Mouse (Mus musculus): ENCODE results near the gene Tbx19. TPM values are rescaled to one million over a fixed set of nuclear protein-coding genes. Genes with fewer than 3 reads are reported as not detected.

Gene Tbx19
- total and polyA plus RNA-seq, 3 experiments, result not detected

DNA sequence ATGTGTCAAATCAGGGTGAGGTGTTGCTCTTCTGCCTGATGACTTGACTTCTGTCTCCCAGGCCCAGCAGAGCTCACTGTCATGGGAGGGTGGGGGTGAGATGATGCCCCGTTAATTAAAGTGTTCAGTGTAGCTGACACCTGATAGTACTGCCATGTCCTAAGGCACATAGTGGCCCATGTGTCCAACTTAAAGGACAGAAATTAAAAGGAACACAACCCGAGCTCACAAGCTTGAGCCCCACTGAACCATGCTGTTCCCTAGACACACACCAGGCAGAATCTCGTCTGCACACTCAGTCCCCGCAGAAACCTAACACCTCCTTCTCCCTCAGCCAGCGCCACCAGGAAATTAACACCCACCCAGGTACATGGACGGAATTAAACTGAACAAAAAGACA, 4.3 kb upstream of the Tbx19 start:
- H3K4me1 ChIP-seq (ENCODE audit: control insufficient read depth, insufficient read depth, low read length), result no peaks in the 10 kb centered on the region
- 88% methylated on average over 6 of the region's 6 CpGs for WGBS
- TF ChIP-seq EP300 (IDR thresholded peaks at IDR 0.05; ENCODE audit: insufficient read depth, low read depth, low read length) (no peak), POLR2A (IDR thresholded peaks at IDR 0.05; ENCODE audit: insufficient read depth, low read depth, low read length) (no peak), CTCF (IDR thresholded peaks at IDR 0.05) (no peak)
- no peaks in the 10 kb centered on the region for H3K79me2 ChIP-seq (replicated peaks; ENCODE audit: control insufficient read depth, insufficient read depth, low read length)
- intact Hi-C loops (cut with DNase I), result no loop called here
- no peaks in the 10 kb centered on the region for H3K36me3 ChIP-seq (ENCODE audit: control insufficient read depth, insufficient read depth, low read length)
- no peaks in the 10 kb centered on the region for H3K27me3 ChIP-seq (ENCODE audit: control insufficient read depth, insufficient read depth, low read length)
- H3K9ac ChIP-seq (ENCODE audit: low read depth, low read length), result no peak overlapping the region
- no peak overlapping the region for H3K4me3 ChIP-seq
- H3K27ac ChIP-seq, result no peak overlapping the region
- no peak for DNase-seq

GRCm38 (mm10) chr1:165158841-165159240, 1.7 kb downstream of the Tbx19 start:
- no peak overlapping the region for H3K9ac ChIP-seq (ENCODE audit: low read depth, low read length)
- DNase-seq, result no peak
- intact Hi-C loops (cut with DNase I), result no loop called here
- H3K36me3 ChIP-seq (ENCODE audit: control insufficient read depth, insufficient read depth, low read length), result no peaks in the 10 kb centered on the region
- TF ChIP-seq POLR2A (IDR thresholded peaks at IDR 0.05; ENCODE audit: insufficient read depth, low read depth, low read length) (no peak), CTCF (IDR thresholded peaks at IDR 0.05) (no peak), EP300 (IDR thresholded peaks at IDR 0.05; ENCODE audit: insufficient read depth, low read depth, low read length) (no peak)
- H3K4me1 ChIP-seq (ENCODE audit: control insufficient read depth, insufficient read depth, low read length), result no peaks in the 10 kb centered on the region
- H3K27me3 ChIP-seq (ENCODE audit: control insufficient read depth, insufficient read depth, low read length), result no peaks in the 10 kb centered on the region; the same call in 1 of the 2 replicates
- H3K4me3 ChIP-seq, result no peak overlapping the region
- no peaks in the 10 kb centered on the region for H3K79me2 ChIP-seq (replicated peaks; ENCODE audit: control insufficient read depth, insufficient read depth, low read length)
- H3K27ac ChIP-seq, result no peak overlapping the region
- WGBS, result 67% methylated on average over 10 of the region's 10 CpGs

- WGBS, result 66% methylated on average over 4 of the region's 4 CpGs
- no peak overlapping the region for H3K27ac ChIP-seq
- H3K27me3 ChIP-seq (ENCODE audit: control insufficient read depth, insufficient read depth, low read length), result no peaks in the 10 kb centered on the region; the same call in 1 of the 2 replicates
- H3K4me3 ChIP-seq, result no peak overlapping the region
- no peaks in the 10 kb centered on the region for H3K36me3 ChIP-seq (ENCODE audit: control insufficient read depth, insufficient read depth, low read length)
- no peaks in the 10 kb centered on the region for H3K79me2 ChIP-seq (replicated peaks; ENCODE audit: control insufficient read depth, insufficient read depth, low read length)
- no peak overlapping the region for H3K9ac ChIP-seq (ENCODE audit: low read depth, low read length)
- H3K4me1 ChIP-seq (ENCODE audit: control insufficient read depth, insufficient read depth, low read length), result no peaks in the 10 kb centered on the region
- intact Hi-C loops (cut with DNase I), result no loop called here
- TF ChIP-seq EP300 (IDR thresholded peaks at IDR 0.05; ENCODE audit: insufficient read depth, low read depth, low read length) (no peak), POLR2A (IDR thresholded peaks at IDR 0.05; ENCODE audit: insufficient read depth, low read depth, low read length) (no peak), CTCF (IDR thresholded peaks at IDR 0.05) (no peak)
- DNase-seq, result no peak
Observed at GRCm38 (mm10) chr1:165154162-165154561, 6.4 kb downstream of the Tbx19 start.

DNA sequence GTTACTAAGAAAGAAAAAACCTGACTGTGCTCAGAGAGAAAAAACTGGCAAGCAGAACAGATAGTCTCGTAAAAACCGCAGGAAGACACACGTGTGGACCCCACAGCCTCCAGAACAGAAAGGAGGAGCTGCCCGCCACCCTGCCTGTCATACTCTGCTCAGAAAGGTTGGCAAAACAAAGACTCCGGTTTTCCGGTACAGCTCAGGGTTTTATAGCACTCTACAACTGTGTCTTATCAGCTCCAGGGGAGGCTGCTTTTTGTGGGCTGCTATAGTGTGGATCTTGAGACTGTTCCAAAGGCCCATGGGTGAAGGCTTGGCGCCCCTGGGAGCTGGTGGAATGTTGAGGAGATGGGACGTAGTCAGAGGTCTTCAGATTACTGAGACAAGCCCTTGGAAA, 9.4 kb downstream of the Tbx19 start:
- H3K36me3 ChIP-seq (ENCODE audit: control insufficient read depth, insufficient read depth, low read length), result no peaks in the 10 kb centered on the region
- WGBS, result 34% methylated on average over 8 of the region's 8 CpGs
- no peak for TF ChIP-seq EP300 (IDR thresholded peaks at IDR 0.05; ENCODE audit: insufficient read depth, low read depth, low read length)
- TF ChIP-seq POLR2A (IDR thresholded peaks at IDR 0.05; ENCODE audit: insufficient read depth, low read depth, low read length), result no peak
- TF ChIP-seq CTCF (IDR thresholded peaks at IDR 0.05), result no peak
- intact Hi-C loops (cut with DNase I), result no loop called here
- H3K9ac ChIP-seq (ENCODE audit: low read depth, low read length), result no peak overlapping the region
- H3K27me3 ChIP-seq (ENCODE audit: control insufficient read depth, insufficient read depth, low read length), result no peaks in the 10 kb centered on the region
- no peaks in the 10 kb centered on the region for H3K79me2 ChIP-seq (replicated peaks; ENCODE audit: control insufficient read depth, insufficient read depth, low read length)
- H3K4me3 ChIP-seq, result no peak overlapping the region
- H3K4me1 ChIP-seq (ENCODE audit: control insufficient read depth, insufficient read depth, low read length), result no peaks in the 10 kb centered on the region
- H3K27ac ChIP-seq, result no peak overlapping the region
- DNase-seq, result no peak

DNA sequence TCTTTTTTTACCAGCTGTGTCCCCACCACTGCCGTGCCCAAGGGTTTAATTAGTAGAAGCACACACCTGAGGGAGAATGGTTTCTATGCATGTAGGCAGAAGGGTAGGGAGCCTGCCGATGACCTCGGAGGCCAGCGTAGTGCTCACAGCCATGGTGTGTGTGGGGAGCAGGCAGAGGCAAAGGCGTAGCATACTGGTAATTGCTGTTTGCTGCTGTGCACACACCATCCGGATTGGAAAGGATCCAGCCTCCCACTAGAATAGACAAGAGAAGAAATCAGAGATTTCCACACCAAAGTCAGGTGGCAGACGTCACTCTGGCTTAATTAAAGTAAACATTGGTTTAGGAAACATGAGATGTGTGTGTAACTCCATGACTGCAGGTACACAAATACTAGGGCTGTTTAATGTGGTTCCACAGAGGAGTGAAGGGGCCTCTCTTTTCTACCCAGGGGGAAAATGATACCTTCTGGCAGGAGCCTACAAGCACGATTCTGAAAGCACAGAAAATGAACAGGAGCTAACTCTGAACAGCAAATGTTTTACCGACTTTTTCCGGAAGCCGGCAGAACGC, 18.1 kb downstream of the Tbx19 start:
- no peaks in the 10 kb centered on the region for H3K79me2 ChIP-seq (replicated peaks; ENCODE audit: control insufficient read depth, insufficient read depth, low read length)
- WGBS, result 80% methylated on average over 12 of the region's 12 CpGs
- TF ChIP-seq EP300 (IDR thresholded peaks at IDR 0.05; ENCODE audit: insufficient read depth, low read depth, low read length) (no peak), CTCF (IDR thresholded peaks at IDR 0.05) (no peak), POLR2A (IDR thresholded peaks at IDR 0.05; ENCODE audit: insufficient read depth, low read depth, low read length) (no peak)
- no peak for DNase-seq
- no peak overlapping the region for H3K27ac ChIP-seq
- intact Hi-C loops (cut with DNase I), result no loop called here
- H3K27me3 ChIP-seq (ENCODE audit: control insufficient read depth, insufficient read depth, low read length), result no peaks in the 10 kb centered on the region
- H3K36me3 ChIP-seq (ENCODE audit: control insufficient read depth, insufficient read depth, low read length), result no peaks in the 10 kb centered on the region
- no peaks in the 10 kb centered on the region for H3K4me1 ChIP-seq (ENCODE audit: control insufficient read depth, insufficient read depth, low read length)
- no peak overlapping the region for H3K9ac ChIP-seq (ENCODE audit: low read depth, low read length)
- no peak overlapping the region for H3K4me3 ChIP-seq

DNA sequence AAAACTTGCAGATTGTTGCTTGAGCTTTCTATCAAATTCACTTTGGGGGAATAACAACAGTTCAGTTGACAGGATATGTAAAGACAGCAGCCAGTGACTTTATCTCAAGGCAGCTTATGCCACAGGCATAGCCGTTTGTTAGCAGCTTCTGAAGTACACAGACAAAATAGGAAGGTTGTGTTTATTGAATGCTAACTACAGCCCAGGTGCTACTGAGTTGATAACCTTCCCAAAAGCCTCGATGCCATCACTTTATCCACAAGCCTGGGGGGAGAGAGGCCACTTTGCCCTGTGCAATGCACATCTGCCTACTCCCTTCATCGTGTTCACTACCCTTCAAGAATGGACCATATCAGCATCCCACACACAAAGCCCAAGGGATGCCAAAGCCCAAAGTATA, 20.3 kb downstream of the Tbx19 start:
- Histone ChIP-seq H3K9ac (ENCODE audit: low read depth, low read length) (no peak overlapping the region), H3K4me1 (ENCODE audit: control insufficient read depth, insufficient read depth, low read length) (no peaks in the 10 kb centered on the region), H3K27ac (no peak overlapping the region), H3K79me2 (replicated peaks; ENCODE audit: control insufficient read depth, insufficient read depth, low read length) (no peaks in the 10 kb centered on the region), H3K36me3 (ENCODE audit: control insufficient read depth, insufficient read depth, low read length) (no peaks in the 10 kb centered on the region), H3K4me3 (no peak overlapping the region), H3K27me3 (ENCODE audit: control insufficient read depth, insufficient read depth, low read length) (no peaks in the 10 kb centered on the region)
- no peak for TF ChIP-seq POLR2A (IDR thresholded peaks at IDR 0.05; ENCODE audit: insufficient read depth, low read depth, low read length)
- no peak for TF ChIP-seq EP300 (IDR thresholded peaks at IDR 0.05; ENCODE audit: insufficient read depth, low read depth, low read length)
- TF ChIP-seq CTCF (IDR thresholded peaks at IDR 0.05), result no peak
- intact Hi-C loops (cut with DNase I), result no loop called here
- 40% methylated on average over 3 of the region's 3 CpGs for WGBS
- no peak for DNase-seq

Data from heart, adult 2 months (tissue).